Mouse (Mus musculus): ENCODE results near the gene Gm49336. TPM values are rescaled to one million over a fixed set of nuclear protein-coding genes. Genes with fewer than 3 reads are reported as not detected.

The Gm49336 gene
- 10 to 100 TPM; 28.0 to 31.0 TPM for total RNA-seq (2021)
- long read RNA-seq, experiment 1, transcript Gm49336-201 (15 exons, 3,913 nt) = major isoform, 6 of 28 reads
- long read RNA-seq, experiment 1, partial matches to known transcripts = 3 of 28 reads
- long read RNA-seq, experiment 1, other reads (novel, unspliced or antisense) = 19 of 28 reads
- long read RNA-seq, experiment 2, transcript Gm49336-201 (15 exons, 3,913 nt) = major isoform, 8 of 25 reads
- long read RNA-seq, experiment 2, partial matches to known transcripts = 0 of 25 reads
- long read RNA-seq, experiment 2, other reads (novel, unspliced or antisense) = 17 of 25 reads

DNA sequence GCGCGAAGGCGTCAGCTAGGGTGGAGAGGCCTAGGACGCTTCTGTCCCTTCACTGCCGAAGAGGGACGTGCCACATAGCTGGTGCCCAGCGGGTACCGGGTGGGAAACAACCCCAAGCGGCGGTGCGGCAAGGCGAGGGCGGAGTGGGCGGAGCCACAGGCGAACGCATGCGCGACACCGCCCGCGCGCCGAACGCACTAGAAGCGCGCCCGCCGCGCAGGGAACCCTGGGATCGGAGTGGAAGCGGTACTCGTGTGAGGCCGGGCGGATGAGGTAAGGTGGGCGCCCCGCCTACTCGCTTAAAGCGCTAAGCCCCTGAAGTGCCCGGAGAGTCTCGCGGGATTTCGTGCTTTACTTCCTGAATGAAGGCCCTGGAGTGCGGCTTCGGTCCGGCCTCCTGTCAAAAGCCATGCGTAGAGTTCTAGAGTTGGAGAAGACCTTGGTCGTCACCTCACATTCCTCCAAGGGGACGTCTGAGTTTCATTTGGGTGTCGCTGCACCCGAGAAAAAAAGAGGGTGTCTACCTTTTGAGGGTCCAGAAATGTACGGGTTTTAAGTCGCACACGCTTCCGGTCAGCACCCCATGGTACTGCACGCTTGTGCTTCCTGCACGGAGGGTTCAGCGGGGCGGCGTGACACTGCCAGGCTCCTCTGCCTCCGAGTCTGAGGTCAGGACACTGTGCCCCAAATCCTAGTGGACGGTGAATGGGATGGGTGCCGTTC, at the start of gene Gm49336, which contains the start of gene Nupl1:
Gene Gm49336, minus strand, starts transcription at position 227 of the 723 bp plus-strand sequence.
Gene Nupl1, minus strand, starts transcription at position 151 of the 723 bp plus-strand sequence.
- DNase-seq = peak; percentile 94 to 97
- intact Hi-C loops (cut with DNase I) = no loop called here

DNA sequence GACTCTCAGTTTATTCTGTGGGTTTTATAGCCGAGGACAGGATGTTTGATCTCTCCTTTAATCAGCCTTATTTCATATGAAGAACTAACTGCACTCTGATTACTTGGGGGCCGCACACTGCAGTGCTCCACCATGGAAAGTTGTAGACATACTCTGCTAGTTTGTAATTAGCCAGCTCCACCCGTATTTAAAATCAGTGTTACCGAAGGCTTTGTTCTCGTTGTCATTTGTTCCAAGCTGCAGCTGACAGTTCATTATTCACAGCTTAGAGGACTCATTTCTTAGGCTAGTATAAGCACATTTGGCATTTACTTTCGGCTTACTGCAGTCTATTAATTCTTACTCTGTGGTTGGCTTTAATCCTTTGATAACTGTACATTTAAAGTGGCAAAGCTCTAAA, 49.7 kb upstream of the Gm49336 start:
- intact Hi-C loops (cut with DNase I) = no loop called here
- DNase-seq = no peak

DNA sequence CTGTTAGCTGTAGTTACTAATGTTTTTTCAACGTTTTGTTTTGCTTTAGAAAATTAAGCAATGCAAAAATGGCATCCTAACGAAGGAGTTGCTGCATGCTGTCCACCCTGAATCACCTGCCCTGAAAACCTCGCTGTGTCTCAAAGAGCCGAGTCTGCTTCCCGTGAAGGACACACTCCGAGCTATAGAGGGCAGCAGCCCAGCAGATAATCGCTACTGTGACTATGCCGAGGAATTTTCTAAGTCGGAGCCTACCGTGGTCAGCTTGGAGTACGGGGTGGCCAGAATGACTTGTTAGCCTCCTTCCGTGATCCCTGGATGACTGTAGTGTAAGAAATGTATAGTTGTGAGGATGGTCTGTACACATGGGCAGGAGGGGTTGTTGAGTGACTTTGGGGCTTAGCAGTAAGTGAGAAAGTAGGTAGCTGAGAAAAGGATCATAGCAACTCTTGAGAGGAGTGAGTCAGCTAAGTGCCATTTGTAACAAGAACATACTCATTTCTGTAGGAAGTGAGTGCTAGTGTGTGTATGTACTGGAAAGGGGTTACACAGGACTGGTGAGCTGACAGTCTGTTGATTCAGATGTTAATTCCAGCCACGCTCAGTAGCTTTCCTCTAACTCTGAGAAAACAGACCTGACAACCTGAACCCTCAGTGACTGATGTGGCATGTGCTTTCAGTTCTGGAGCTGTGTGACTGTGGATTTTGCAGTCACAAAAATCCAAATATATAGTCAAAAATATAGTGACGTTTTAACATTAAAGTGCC, 49.1 kb upstream of the Gm49336 start:
- no peak for DNase-seq
- intact Hi-C loops (cut with DNase I) = no loop called here

DNA sequence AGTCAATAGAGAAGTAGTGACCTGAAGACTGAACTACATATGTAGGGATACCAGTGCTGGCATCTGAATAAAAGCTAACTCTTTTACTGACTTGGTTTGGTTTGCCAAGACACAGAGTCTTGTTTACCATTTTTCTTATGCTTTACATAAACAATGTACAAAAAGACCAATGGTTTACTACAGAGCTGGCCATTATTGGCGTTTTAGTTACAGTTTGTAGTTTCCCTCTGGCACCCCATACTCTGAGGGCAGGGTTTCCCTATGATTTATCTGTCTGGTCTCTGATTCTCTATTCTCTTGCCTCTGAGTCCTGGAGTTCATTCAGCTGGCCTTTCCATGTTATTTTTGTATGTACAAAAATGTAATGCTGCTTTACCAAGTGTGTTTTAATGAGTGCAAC, 44.2 kb upstream of the Gm49336 start:
- intact Hi-C loops (cut with DNase I) = no loop called here
- no peak for DNase-seq

DNA sequence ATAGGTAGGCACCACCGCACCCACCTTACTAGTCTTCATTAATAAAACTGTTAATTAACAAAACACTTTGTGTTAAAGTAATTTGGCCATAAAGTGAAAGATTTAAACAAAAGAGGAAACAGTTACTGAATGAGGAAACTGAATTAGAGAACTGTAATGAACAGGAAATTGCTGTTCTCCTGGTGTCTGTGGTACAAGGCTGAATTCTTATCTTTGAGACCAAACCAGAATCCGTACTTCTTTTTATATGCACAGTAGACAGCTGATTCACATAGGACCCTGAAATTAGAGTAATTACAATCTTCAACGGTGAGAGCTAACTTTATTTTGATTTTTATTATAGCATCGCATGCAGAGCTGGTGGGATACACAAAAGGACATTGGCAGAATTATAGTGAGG, 39.1 kb upstream of the Gm49336 start:
- no peak for DNase-seq
- intact Hi-C loops (cut with DNase I) = no loop called here

DNA sequence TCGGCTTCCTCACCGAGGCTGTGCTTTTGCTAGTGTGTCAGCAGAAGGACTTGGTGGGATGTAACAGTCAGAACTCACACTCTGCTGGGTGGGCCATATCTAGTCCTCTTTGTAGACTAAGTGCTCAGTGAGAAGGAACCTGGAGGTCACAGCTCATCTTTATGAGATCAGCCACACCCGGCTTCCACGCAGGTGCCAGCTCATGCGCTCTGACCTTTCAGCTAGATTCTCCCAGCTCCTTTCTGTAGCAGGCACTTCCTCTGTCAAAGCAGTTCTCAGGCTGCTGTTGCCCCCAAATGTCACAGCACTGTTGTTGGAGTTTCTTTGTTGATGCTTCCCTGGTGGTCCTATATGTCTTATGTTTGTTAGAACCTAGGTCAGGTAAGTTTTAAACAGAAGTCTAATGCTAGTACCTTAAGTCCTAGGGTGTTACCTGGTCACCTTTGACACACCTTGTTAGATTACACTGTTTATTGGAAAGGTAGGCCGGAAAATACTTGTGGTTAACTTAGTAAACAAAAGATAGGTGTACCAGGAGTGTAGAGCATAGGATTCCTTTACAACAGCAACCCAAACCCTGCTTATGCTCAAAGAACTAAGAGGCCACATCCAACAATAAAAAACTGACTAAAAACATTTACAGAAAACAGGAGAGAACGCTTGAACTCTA, 35.0 kb upstream of the Gm49336 start:
- no peak for DNase-seq
- intact Hi-C loops (cut with DNase I) = no loop called here

DNA sequence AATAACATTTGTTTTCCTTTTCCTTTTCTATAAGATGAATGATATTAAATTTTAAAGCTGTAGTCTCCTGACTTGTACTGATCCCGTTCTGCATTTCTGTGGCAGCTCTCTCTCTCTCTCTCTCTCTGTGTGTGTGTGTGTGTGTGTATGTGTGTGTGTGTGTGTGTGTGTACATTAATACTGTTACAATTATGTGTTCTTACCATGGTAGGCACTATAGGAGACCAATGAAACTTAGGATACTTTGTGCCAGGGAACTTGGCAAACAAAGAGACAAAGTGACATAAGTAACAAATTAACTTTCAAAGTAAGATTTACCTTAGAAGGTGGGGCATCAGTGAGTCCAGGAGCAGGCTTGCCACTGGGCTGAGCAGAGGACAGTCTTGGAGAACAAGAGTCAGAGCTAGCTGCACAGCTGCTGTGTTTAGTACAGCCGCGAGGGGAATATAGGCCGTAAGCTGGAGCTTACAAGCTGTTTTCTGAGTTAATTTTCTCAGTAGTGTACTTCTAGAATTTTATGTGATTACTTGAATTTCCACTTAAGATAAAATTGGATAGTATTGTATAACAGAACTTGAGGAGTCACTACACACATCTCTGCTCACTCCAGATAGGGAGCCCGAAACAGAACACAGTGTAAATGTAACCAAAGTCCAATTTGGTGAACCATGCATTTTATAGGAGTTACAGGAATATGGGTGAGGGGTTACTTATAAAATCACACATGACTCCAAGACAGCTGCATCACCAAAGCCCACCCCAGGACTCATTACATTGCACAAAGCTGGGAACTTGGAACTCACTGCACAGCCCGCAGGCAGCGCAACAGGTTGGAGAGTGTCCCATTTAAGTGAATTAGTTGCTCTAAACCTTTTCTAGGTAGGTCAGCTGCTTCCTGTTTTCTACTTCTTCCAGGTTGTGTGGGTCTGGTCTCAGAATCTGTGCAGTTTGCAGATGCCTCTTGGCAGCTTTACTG, 24.3 kb upstream of the Gm49336 start:
- no peak for DNase-seq
- intact Hi-C loops (cut with DNase I) = no loop called here

DNA sequence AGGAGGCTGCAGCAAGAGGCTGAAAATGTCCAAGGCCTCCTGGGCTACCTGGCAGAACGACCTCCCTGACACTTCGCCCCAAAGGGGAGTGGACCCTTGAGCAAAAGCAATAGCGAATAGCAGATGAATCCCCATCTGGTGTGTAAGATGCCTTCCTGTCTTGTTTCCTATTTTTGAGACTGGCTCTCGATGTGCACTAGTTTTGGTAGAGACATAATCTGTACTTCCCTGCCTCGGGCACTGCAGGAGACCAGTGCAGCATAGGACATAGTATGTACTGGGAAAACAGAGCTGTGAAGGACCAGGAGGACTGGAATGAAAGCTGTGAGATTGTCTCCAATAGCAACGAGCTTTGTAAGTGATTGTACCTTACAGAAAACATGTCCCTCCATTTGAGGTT, 22.0 kb upstream of the Gm49336 start:
- intact Hi-C loops (cut with DNase I) = no loop called here
- no peak for DNase-seq

DNA sequence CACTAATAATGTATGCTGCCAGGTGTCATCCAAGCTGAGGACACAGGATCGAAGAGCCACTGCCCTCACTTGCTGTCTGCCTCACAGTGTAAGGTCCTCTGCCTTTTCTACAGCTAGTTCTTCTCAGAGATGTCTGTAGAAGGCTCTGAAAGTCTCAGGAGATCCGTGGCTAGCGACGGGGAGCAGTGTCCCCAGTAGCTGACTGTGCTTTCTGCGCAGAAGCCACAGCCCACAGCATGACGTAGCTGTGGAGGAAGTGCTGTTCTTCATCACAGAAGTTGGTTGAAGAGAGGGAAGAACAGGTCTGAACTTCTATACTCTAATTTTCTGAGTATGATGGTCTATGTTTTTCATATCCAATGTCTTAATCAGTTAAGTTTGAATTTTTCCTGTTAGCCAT, 18.0 kb upstream of the Gm49336 start:
- DNase-seq = no peak
- intact Hi-C loops (cut with DNase I) = no loop called here

DNA sequence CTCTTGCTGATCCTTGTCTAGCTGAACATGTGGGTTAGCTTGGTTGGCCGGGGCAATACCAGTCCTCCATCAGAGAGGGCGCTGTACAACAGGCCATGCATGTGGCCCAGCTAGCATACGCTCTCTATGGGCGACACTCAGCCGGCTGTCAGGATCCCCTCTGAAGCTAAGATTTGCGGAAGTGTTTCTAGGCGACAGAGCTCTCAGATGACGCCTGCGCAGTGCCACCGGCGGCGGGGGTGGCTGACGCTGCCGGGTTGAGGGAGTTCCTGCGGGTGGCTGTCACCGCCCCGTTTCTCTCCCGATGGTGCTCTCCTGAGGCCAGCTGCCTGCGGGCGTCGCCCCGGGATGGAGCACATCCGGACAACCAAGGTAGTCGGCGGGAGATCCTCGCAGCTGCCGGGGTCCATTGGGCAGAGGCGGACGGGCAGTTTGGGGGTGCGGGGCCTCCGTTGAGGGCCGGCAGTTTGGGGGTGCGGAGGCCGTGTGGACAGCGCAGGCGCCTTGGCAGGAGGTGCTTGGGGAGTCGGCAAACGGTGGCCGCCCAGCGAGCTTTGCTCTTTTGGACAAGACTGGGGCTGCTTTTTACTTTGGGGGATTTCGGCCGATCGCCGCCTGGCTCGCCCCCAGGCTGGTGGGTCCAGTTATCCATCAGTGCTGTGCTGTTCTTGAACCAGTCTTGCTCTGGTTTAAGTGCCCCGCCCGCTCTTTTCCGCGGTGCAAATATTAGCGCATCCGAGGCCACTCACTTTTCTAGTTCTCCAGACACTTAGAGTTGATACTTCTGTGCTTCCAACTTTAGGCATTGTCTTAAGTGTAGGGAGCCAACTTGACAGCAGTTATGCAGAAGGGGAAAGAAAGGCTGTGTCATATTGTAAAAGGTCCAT, 13.9 kb upstream of the Gm49336 start, which contains the start of gene Mtmr6:
Gene Mtmr6, plus strand, starts transcription at position 239 of the 887 bp plus-strand sequence.
- peak; percentile 87 to 92 for DNase-seq
- intact Hi-C loops (cut with DNase I) = no loop called here

DNA sequence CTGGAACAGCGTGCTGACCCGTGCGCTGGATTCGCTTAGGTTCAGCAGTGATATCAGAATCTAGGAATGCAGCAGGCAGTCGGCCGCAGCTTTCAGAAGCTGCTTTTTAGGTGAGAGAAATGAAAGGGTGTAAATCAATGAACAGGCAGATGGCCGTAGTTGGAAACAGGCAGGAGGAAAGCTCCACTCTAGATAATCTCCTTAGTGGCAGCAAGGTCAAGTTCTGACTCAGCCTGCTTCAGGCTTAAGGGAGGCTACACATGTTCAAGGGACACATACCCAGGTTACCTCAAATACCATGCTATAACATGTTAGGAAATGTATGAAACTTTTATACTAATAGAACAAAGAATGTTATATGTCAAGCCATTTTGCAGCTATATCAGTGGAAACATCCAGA, 11.0 kb upstream of the Gm49336 start:
- DNase-seq = no peak
- intact Hi-C loops (cut with DNase I) = no loop called here

DNA sequence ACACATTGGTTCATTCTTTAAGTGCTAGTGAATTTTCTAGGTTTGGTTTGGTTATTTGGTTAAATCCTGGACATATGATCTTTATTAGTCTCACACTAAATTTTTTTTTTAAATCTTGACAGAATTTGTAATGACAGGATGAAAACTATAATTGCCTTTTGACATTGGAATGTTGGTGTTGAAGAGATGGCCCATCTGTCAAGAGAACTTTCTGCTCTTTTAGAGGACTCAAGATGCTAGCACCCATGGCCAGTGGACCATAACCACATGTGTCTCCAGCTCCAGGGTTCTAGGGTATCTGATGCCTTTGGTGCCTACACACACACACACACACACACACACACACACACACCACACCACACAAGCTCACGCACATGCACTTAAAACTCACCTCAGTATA, 6.5 kb upstream of the Gm49336 start:
- intact Hi-C loops (cut with DNase I) = no loop called here
- DNase-seq = no peak

DNA sequence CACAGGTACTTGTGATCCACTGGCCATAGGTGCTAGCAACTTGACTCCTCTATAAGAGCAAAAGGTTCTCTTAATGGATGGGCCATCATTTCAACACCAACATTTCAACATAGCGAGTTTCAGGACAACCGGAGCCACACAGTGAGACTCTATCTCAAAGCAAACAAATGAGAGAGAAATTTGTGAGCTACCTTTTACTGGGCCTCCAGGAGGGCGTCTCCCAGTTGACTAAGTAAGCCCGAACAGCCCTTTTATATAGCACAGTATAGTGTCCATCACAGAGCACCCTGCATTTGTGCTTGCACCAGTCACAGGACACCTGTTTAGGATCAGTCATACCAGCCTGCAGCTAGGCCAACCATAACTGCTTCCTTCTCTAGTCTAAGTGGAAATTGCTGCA, 5.8 kb upstream of the Gm49336 start:
- DNase-seq = no peak
- intact Hi-C loops (cut with DNase I) = no loop called here

DNA sequence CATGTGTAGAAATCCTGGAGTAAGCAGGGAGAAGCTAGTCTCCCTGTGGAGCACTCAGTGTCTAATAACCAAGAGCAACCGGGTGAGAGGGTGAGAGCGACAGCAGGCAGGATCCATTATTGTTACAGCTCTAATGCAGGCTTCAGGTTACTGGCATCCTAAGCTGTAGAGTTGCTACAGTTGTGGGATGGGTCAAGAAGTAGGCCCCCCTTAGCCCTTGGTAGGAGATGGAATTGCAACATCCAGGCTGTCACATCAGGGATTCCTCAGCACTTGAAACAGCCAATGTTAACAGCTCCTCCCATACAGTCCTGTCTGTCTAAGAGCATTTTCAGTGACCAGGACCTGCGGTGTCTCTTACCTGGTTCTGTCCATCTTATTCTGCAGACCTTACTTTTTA, 5.0 kb upstream of the Gm49336 start:
- DNase-seq = no peak
- intact Hi-C loops (cut with DNase I) = no loop called here

DNA sequence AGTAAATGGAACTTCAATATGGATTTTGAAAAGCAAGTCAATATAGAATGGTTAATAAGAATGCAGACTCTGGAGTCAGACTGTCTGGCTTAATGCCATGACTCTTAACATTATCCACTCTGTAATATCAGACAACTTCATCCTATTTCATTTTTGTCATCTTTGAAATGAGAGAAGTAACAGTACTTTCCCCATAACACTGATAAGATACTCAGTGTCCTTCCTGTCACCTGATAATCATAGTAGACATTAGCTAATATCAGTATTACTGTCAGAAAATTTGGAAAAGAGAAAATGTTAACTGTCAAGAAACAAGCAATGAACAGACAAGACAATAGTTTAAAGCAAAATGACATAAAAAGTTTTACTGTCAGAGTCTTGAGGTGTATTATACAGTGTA, 3.5 kb upstream of the Gm49336 start:
- intact Hi-C loops (cut with DNase I) = no loop called here

DNA sequence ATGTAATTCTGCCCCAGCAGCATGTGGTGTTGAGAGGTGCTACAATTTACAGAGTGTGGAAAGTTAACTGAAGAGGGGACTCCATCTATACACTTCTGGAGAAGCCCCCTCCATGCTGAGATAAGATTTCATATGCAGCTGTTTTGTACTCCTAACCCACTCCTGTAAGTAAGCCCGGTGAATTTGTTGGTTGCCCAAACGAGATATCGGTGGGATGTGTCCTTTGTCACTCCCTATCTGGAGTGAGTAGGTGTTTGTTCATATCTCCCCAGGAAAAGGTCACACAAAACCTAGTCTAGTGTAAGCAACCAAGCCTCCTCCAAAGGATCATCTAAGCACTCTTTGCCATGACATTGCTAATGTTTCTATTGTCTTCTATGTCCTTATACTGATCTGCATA, 2.2 kb upstream of the Gm49336 start:
- intact Hi-C loops (cut with DNase I) = no loop called here
- DNase-seq = no peak

More for the DNA sequence above, 3.5 kb upstream of the Gm49336 start:
- no peak for DNase-seq

DNA sequence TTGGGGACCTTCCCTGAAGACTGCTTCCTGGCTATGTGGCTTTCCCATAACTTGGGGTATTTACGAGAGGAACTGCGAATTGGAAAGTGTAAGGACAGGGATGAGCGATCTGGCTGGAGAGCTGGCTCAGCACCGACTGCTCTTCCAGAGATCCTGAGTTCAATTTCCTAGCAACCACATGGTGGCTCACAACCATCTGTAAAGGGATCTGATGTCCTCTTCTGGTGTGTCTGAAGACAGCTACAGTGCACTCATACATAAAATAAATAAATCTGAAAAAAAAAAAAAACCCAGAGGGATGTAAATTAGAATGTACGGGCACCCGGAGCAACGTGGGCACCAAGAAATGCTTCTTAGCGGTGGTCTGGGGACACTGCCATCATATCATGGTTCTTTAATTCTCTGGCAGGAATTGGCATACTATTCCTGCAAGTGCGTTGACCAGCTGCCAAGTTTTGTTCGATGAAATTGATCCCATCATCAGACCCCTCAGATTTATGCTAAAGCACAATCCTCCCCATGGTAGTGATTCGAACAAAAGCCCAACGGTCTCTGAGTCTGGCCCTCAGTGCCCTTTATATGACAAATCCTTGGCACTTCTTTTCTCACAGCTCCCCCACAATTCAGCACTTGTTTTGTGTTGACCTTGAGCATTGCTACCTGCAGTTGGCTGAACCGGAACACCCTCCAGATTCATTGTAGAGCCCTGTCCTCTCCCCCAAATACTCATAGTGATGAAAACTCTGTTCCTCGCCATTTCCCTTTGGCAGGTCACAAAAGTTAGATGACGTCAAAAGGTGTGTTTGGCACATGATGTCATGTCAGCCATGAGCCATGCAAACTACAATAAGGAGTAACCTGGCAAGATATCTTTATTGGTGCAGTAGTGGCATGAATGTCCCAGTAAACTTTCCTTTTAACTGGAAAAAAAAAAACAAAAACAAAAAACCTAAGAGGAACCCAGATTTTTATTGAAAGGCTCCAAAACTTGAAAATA, 995 bp upstream of the Gm49336 start:
- DNase-seq = no peak
- intact Hi-C loops (cut with DNase I) = no loop called here
